Mouse (Mus musculus): ENCODE measurements around the gene Gnpda2.
A peak's percentile ranks its signal among the peaks of the same experiment; 100 is the strongest.

Gnpda2 gene

DNA sequence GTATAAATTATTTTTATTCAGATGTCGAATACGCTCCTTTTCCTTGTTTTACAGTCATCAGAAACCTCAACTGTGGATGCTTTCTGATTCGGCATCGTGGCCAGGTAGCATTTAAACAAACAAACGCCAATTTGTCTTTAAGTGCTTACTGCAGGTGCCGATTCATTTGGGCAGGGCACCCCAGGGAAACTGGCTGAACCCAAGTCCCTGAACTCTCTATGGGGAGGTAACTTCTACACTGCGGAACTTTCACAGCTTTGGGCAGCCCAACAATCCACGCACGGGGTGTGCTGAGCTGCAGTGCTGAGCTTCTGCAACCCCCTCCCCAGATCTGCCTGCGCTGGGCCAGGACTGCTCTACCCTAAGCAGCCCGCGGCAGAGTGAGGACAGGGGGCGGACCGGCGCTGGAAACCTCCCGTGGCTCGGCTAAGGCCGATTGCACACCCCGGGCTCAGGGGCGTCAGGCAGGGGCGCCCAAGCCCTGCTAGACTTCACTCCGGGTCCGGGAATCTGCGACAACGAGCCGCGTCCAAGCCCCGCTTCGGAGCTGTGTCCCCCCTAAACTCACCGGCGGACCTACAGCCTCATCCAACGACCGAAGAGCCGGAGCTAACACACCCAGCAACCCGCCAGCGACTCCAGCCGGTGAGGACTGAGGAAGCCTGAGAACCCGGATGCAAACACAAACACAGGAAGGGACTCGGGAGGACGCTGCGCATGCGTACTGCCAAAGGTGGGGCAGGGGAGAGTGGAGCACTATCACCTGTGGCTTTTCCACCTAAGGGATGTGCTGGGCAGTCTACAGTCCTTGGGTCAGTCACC is at the start of gene Gnpda2:
Gene Gnpda2, minus strand, starts transcription at position 701 of the 822 bp plus-strand sequence.
- peak; percentile 70 for DNase-seq (ENCODE audit: low read depth, low spot score)

GRCm38 (mm10) chr5:69634766-69635165 is 42.6 kb upstream of the Gnpda2 start:
- DNase-seq (ENCODE audit: low read depth, low spot score): no peak

GRCm38 (mm10) chr5:69620899-69621298 is 28.8 kb upstream of the Gnpda2 start:
- DNase-seq (ENCODE audit: low read depth, low spot score): no peak

- no peak for DNase-seq (ENCODE audit: low read depth, low spot score)
Measured at GRCm38 (mm10) chr5:69613209-69613796, 21.2 kb upstream of the Gnpda2 start.

DNA sequence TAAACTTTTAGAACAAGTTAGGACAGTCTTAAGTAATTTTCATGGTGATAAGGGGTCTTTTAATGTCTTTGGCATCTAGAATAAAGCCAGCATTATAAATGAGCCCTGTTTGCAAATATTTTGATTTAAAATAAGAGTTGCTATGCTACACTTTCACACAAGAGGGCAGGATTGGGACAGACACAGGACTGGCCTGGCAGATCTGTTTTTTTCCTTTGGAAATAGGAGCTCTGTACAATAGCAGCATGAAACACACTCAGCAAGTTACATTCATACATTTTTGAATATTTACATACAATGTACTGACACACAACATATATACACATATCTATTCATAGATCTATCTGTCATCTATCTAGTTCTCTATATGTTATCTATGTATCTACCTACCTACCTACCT is 8.9 kb upstream of the Gnpda2 start:
- no peak for DNase-seq (ENCODE audit: low read depth, low spot score)

DNA sequence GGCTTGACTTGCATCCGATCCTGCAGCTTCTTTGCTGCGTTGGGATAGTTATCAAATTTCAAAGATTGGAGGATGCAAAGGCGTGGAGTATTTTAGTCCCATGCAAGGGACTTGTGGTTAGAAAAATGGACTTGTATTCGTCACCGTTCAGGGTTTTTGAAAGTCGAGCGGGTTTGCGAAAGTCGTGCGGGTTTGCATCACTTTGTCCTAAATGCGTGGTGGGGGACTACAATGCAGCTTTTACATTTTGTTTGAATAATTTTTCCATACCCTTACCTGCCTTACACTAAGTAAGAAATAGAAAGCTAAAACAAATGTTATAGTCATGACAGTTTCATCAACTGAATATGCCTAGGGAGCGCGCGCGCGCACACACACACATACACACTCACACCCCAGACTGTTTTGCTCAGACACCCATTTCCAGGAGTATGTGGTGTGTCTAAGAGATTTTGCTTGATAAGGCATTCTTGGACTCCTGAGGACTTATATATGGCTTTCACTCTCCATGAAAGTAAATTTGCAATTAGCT is 34.7 kb downstream of the Gnpda2 start:
- no peak for DNase-seq (ENCODE audit: low read depth, low spot score)

GRCm38 (mm10) chr5:69556628-69557403 is 35.3 kb downstream of the Gnpda2 start, which contains the start of gene Guf1:
Guf1 (plus strand) TSS chr5:69556923.
- peak; percentile 77 for DNase-seq (ENCODE audit: low read depth, low spot score)

- DNase-seq (ENCODE audit: low read depth, low spot score): no peak
Measured at GRCm38 (mm10) chr5:69542489-69542888, 49.7 kb downstream of the Gnpda2 start, which contains the start of gene Yipf7. Yipf7 (minus strand) TSS chr5:69542648.

DNA sequence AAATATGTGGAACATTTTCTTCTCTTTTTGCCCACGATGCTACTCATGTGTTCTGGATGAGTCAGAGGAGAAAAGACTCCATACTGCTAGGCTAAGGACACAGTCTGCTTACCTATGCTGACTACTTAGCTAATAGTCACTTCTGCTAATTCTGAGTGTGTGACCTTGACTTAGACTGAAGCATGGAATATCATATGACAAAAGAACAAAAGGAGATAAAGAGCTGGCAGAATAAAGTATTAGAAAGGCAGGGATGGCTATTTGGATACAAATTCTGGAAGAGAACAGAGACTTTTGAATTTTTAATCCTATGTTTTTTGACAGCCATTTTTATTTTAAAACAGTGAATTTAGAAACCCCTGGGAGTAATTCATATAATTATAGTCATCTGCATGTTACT is 50.5 kb downstream of the Gnpda2 start:
- no peak for DNase-seq (ENCODE audit: low read depth, low spot score)

DNA sequence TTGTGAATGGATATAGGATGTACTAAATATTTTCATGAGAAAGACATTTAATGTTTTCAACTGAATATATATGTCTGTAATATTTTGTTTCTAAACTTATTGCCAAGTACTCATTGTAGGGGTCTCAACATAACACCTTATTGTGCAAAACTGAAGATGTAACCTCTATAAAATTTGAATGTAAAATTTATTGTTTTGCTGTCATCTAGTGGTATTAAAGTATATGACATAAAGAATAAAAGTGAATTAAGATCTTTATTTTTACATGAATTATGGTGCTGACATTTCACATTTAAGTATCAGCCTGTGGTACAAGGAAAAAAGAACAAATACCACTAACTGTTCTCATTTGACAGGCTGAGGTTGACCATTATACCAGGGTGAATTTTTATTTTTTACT is 68.2 kb downstream of the Gnpda2 start:
- no peak for DNase-seq (ENCODE audit: low read depth, low spot score)
